Mouse (Mus musculus) stomach, embryonic 14.5 days (tissue): ENCODE measurements around the gene 2510039O18Rik. TPM values are rescaled to one million over a fixed set of nuclear protein-coding genes. Genes with fewer than 3 reads are reported as not detected.

Source experiments
- ATAC-seq: fragments of 200-750 bp; cut with Nextera tagmentation; 2 replicates; pipeline ENCODE4 v1.8.0; 2017; ENCODE audit warnings: low read depth, moderate TSS enrichment; ENCODE audit not compliant: insufficient number of reproducible peaks, insufficient read depth, low FRiP score
- H3K27ac ChIP-seq: fragments of 300-500 bp; sonication (generic); 2 replicates; pipeline ENCODE4 v1.5.1; 2014; ENCODE audit warnings: mild to moderate bottlenecking, low read length, moderate library complexity, mixed read lengths
- H3K27me3 ChIP-seq: fragments of 300-500 bp; sonication (generic); 2 replicates; pipeline ENCODE4 v1.6.1; 2014; ENCODE audit warnings: low read length, control low read depth, mixed read lengths; ENCODE audit not compliant: control insufficient read depth, insufficient read depth
- H3K36me3 ChIP-seq: fragments of 300-500 bp; sonication (generic); 2 replicates; pipeline ENCODE4 v1.6.1; 2014; ENCODE audit warnings: mild to moderate bottlenecking, control low read depth, low read length, moderate library complexity, mixed read lengths; ENCODE audit not compliant: control insufficient read depth, insufficient read depth
- H3K4me1 ChIP-seq: fragments of 300-500 bp; sonication (generic); 2 replicates; pipeline ENCODE4 v1.6.1; 2014; ENCODE audit warnings: low read length, control low read depth, mixed read lengths; ENCODE audit not compliant: control insufficient read depth, insufficient read depth
- H3K4me2 ChIP-seq: fragments of 300-500 bp; sonication (generic); replicated peaks from 2 replicates; pipeline ENCODE4 v1.6.1; 2014; ENCODE audit warnings: low read depth, low read length, control low read depth
- H3K4me3 ChIP-seq: fragments of 300-500 bp; sonication (generic); 2 replicates; pipeline ENCODE4 v1.5.1; 2014; ENCODE audit warnings: low read depth, low read length, control low read depth
- H3K9ac ChIP-seq: fragments of 300-500 bp; sonication (generic); replicated peaks from 2 replicates; pipeline ENCODE4 v1.6.1; 2014; ENCODE audit warnings: low read depth, mild to moderate bottlenecking, control low read depth, low read length, moderate library complexity, mixed read lengths
- H3K9me3 ChIP-seq: fragments of 300-500 bp; sonication (generic); 2 replicates; pipeline ENCODE4 v1.6.1; 2016; ENCODE audit warnings: low read depth, low read length, control low read depth; ENCODE audit not compliant: control insufficient read depth
- WGBS: fragments of 180-500 bp; shearing (Covaris S2); extraction: QIAGEN DNeasy Blood & Tissue Kit; methylation state at CpG from one replicate; pipeline ENCODE4 v1.1.7; 2014; 5-methylcytosine and 5-hydroxymethylcytosine counted together
- polyA plus RNA-seq: library from polyadenylated mRNA; unstranded; fragments of >200 nt; fragmentation: Nextera tagmentation; extraction: Ambion mirVana; gene quantifications from 2 replicates; pipeline ENCODE4 v1.2.1, GENCODE M21; 2014

Gene 2510039O18Rik
- polyA plus RNA-seq, 1 experiment from 2014 or later: 17.6 TPM

GRCm38 (mm10) chr4:147905090-147905659 is 35.5 kb upstream of the 2510039O18Rik start:
- H3K36me3 ChIP-seq: peaks cover 10% of the 10 kb centered on the region; the same call in 1 of the 2 replicates
- no peak overlapping the region; the same call in 1 of the 2 replicates for H3K9ac ChIP-seq
- H3K4me2 ChIP-seq: peak overlapping the region; percentile 63
- no peaks in the 10 kb centered on the region for H3K27me3 ChIP-seq
- no peak overlapping the region for H3K27ac ChIP-seq
- no peak for ATAC-seq
- WGBS: 2% methylated on average over 8 of the region's 8 CpGs
- H3K9me3 ChIP-seq: no peaks in the 10 kb centered on the region
- peaks cover 6% of the 10 kb centered on the region; the same call in 1 of the 2 replicates for H3K4me1 ChIP-seq
- H3K4me3 ChIP-seq: peak overlapping the region; percentile 82

GRCm38 (mm10) chr4:147906230-147906629 is 34.5 kb upstream of the 2510039O18Rik start:
- 79% methylated on average over 5 of the region's 5 CpGs for WGBS
- Histone ChIP-seq H3K27ac (no peak overlapping the region), H3K4me2 (no peak overlapping the region), H3K9me3 (no peaks in the 10 kb centered on the region), H3K4me3 (no peak overlapping the region), H3K4me1 (peaks cover 6% of the 10 kb centered on the region; the same call in 1 of the 2 replicates), H3K9ac (no peak overlapping the region), H3K27me3 (no peaks in the 10 kb centered on the region), H3K36me3 (peaks cover 4% of the 10 kb centered on the region; the same call in 1 of the 2 replicates)
- no peak for ATAC-seq

- H3K4me3 ChIP-seq: no peak overlapping the region
- no peak overlapping the region for H3K4me2 ChIP-seq
- H3K27ac ChIP-seq: no peak overlapping the region
- peaks cover 2% of the 10 kb centered on the region for H3K36me3 ChIP-seq
- H3K9me3 ChIP-seq: no peaks in the 10 kb centered on the region
- no peak for ATAC-seq
- H3K4me1 ChIP-seq: no peaks in the 10 kb centered on the region
- no peak overlapping the region for H3K9ac ChIP-seq
- WGBS: 90% methylated on average over 5 of the region's 5 CpGs
- H3K27me3 ChIP-seq: no peaks in the 10 kb centered on the region
Observed at GRCm38 (mm10) chr4:147909486-147909885, 31.2 kb upstream of the 2510039O18Rik start.

- H3K27me3 ChIP-seq: no peaks in the 10 kb centered on the region
Observed at GRCm38 (mm10) chr4:147918459-147919121, 22.1 kb upstream of the 2510039O18Rik start.

GRCm38 (mm10) chr4:147920973-147921372 is 19.7 kb upstream of the 2510039O18Rik start:
- Histone ChIP-seq H3K27me3 (no peaks in the 10 kb centered on the region), H3K9ac (no peak overlapping the region), H3K4me2 (no peak overlapping the region), H3K27ac (no peak overlapping the region), H3K4me3 (no peak overlapping the region), H3K9me3 (no peaks in the 10 kb centered on the region), H3K4me1 (no peaks in the 10 kb centered on the region), H3K36me3 (no peaks in the 10 kb centered on the region; the same call in none of the 2 replicates)
- WGBS: 33% methylated on average over 10 of the region's 10 CpGs
- ATAC-seq: no peak

More at GRCm38 (mm10) chr4:147918459-147919121, 22.1 kb upstream of the 2510039O18Rik start:
- Histone ChIP-seq H3K36me3 (peaks cover 4% of the 10 kb centered on the region), H3K9me3 (no peaks in the 10 kb centered on the region), H3K27ac (no peak overlapping the region), H3K4me3 (no peak overlapping the region), H3K4me1 (no peaks in the 10 kb centered on the region), H3K4me2 (no peak overlapping the region), H3K9ac (no peak overlapping the region)
- ATAC-seq: no peak
- 56% methylated on average over 7 of the region's 7 CpGs for WGBS

GRCm38 (mm10) chr4:147922341-147922740 is 18.4 kb upstream of the 2510039O18Rik start:
- WGBS: 75% methylated on average over 11 of the region's 11 CpGs
- Histone ChIP-seq H3K4me3 (no peak overlapping the region), H3K36me3 (no peaks in the 10 kb centered on the region; the same call in none of the 2 replicates), H3K27me3 (no peaks in the 10 kb centered on the region), H3K9me3 (no peaks in the 10 kb centered on the region), H3K9ac (no peak overlapping the region), H3K4me1 (no peaks in the 10 kb centered on the region), H3K4me2 (no peak overlapping the region), H3K27ac (no peak overlapping the region)
- ATAC-seq: no peak

- no peak overlapping the region for H3K9ac ChIP-seq
- no peaks in the 10 kb centered on the region for H3K4me1 ChIP-seq
- H3K36me3 ChIP-seq: no peaks in the 10 kb centered on the region; the same call in none of the 2 replicates
- 42% methylated on average over 8 of the region's 8 CpGs for WGBS
- no peak overlapping the region for H3K4me3 ChIP-seq
- H3K9me3 ChIP-seq: no peaks in the 10 kb centered on the region
- no peak for ATAC-seq
- H3K27me3 ChIP-seq: no peaks in the 10 kb centered on the region
- H3K27ac ChIP-seq: no peak overlapping the region
- H3K4me2 ChIP-seq: no peak overlapping the region
Observed at GRCm38 (mm10) chr4:147927705-147928104, 13.0 kb upstream of the 2510039O18Rik start.

- no peak; the same call in 1 of the 2 replicates for ATAC-seq
Observed at GRCm38 (mm10) chr4:147928136-147928535, 12.6 kb upstream of the 2510039O18Rik start.

More at GRCm38 (mm10) chr4:147928136-147928535, 12.6 kb upstream of the 2510039O18Rik start:
- Histone ChIP-seq H3K4me2 (no peak overlapping the region), H3K4me3 (no peak overlapping the region), H3K9me3 (no peaks in the 10 kb centered on the region), H3K9ac (no peak overlapping the region), H3K27ac (no peak overlapping the region), H3K27me3 (no peaks in the 10 kb centered on the region), H3K36me3 (no peaks in the 10 kb centered on the region; the same call in none of the 2 replicates), H3K4me1 (no peaks in the 10 kb centered on the region)
- 25% methylated on average over 9 of the region's 9 CpGs for WGBS
